Mouse (Mus musculus): Measurements from ENCODE around the gene Ppa1. TPM values are rescaled to one million over a fixed set of nuclear protein-coding genes. Genes with fewer than 3 reads are reported as not detected.

The Ppa1 gene
- polyA plus RNA-seq, 1 experiment from 2014 or later = 209 TPM

DNA sequence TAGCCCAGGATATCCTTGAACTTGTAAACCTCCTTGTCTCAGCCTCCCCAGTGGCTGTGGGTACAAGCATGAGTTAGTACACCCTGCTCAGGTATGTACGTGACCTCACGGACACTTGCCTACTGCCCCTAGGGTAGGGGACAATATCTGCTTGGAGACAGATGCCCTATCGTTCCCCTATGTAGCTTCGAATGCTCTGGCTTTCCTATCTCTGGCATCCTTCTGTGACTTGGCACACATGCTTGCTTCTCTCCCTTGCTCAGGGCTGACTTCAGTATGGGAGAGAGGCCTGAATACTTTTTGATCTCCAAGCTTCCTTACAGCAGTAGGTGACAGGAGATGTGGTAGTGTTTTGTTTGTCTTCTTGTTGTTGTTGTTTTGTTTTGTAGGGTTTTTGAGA is 65.8 kb downstream of the Ppa1 start:
- no peaks in the 10 kb centered on the region for H3K36me3 ChIP-seq
- WGBS = 91% methylated on average over 4 of the region's 4 CpGs
- peaks cover 10% of the 10 kb centered on the region for H3K4me1 ChIP-seq (replicated peaks)
- no peak overlapping the region for H3K9ac ChIP-seq
- H3K27ac ChIP-seq = no peak overlapping the region
- peaks cover 41% of the 10 kb centered on the region for H3K27me3 ChIP-seq
- no peak overlapping the region for H3K4me2 ChIP-seq
- H3K9me3 ChIP-seq = no peaks in the 10 kb centered on the region
- no peak for ATAC-seq (ENCODE audit: low FRiP score)
- H3K4me3 ChIP-seq = no peak overlapping the region

DNA sequence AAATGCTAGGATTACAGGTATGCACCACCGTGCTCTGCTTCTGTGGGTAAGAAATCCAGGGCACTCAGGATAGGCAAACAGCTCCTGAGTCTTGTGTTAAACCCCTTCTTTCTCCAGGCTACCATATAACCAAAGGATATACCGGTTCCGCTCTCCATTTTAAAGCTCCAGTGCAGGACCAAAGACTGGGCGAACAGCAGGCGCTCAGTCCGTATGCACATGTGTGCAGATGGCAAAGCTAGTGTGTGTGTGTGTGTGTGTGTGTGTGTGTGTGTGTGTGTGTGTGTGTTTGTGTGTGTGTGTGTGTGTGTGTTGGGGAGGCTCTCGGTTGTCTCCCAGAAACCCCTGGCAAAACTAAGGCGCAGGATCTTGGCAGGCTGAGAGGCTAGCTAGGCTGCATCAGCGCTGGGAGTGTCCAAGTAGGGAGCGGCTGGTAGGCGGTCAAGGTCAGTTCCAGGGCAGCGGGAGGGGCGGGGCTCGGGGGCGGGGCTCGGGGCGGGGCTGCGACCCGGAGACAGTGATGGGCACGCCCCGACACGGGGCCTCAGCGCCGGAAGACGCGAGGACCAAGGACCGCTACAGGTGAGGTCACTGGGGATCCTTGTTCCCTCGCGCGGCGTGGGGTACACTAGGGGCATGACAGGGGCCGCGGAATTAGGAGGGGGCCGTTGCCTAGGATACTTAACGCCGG is 66.6 kb downstream of the Ppa1 start, which contains the start of gene Aifm2:
Gene Aifm2, plus strand, starts transcription at position 493 of the 691 bp plus-strand sequence.
- H3K9ac ChIP-seq = peak within 1 kb of the TSS; percentile 67
- no peak within 1 kb of the TSS for H3K27ac ChIP-seq
- peak within 1 kb of the TSS; percentile 83 for H3K4me2 ChIP-seq
- WGBS = 17% methylated on average over 27 of the region's 36 CpGs
- no peaks in the 10 kb centered on the region for H3K36me3 ChIP-seq
- peaks cover 41% of the 10 kb centered on the region for H3K27me3 ChIP-seq
- ATAC-seq (ENCODE audit: low FRiP score) = peak; percentile 78
- H3K9me3 ChIP-seq = no peaks in the 10 kb centered on the region
- H3K4me1 ChIP-seq (replicated peaks) = peaks cover 10% of the 10 kb centered on the region
- peak within 1 kb of the TSS; percentile 52 for H3K4me3 ChIP-seq

DNA sequence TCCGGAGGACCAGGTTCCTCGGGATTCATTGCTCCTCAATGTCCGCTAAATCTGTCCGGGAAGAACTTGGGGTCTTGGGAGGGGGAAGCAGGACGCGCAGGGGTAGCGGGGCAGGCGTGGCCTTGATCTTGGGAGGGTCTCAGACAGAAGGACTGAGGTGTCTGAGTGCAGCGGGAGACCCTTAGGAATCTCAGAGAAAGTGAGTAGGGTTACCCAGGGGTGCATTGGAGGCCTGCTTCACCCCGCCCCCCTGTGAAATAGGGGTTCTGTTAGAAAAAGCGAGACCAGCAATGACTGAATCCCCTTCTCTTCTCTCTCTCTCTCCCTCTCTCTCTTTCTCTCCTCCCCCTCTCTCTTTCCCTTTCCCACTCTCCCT is 67.1 kb downstream of the Ppa1 start:
- Histone ChIP-seq H3K27me3 (peaks cover 41% of the 10 kb centered on the region), H3K4me3 (peak overlapping the region; percentile 52), H3K4me1 (replicated peaks) (peaks cover 10% of the 10 kb centered on the region), H3K36me3 (no peaks in the 10 kb centered on the region), H3K27ac (no peak overlapping the region), H3K9me3 (no peaks in the 10 kb centered on the region), H3K4me2 (peak overlapping the region; percentile 83), H3K9ac (peak overlapping the region; percentile 67)
- 3% methylated on average over 11 of the region's 11 CpGs for WGBS
- peak; percentile 57 for ATAC-seq (ENCODE audit: low FRiP score)

DNA sequence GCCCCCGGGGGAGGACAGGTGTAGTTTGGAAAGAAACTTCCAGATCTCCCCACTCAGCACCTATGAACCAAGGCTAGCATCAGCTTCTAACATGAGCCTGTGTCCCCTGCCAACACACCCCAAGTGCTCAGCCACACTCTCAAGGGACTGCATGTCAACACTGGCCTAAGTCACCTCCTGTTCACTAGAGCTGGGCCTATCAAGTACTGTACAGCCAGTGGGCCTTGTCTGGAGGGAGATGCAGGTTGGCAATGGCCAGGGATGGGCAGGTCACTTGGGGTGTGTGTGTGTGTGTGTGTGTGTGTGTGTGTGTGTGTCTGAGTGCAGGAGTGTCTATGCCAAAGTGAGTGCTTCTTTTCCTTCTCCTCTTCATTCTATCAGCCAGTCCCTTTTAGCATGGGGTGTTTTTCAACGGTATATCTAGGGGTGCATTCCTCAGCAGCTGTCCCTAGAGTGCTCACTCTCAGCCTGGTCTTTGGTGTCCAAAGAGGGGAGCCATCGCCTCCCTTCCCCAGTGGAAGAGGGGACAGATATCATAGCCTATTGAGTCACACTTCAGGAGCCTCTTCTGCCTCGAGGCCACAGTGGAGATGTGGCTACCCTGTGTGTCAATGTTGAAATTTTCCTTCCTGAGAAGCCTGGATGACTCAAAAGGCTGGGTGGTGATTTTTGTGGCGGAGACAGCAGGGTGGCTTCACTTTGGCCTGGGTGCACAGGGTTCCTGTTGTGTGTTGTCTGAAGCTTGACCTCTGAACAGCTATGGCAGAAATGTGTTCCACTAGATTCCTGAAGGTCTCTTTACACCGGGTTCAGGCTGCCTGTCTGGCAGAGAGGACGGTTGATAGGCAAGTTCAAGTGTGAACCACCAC is 67.9 kb downstream of the Ppa1 start:
- no peak overlapping the region for H3K27ac ChIP-seq
- no peak overlapping the region for H3K9ac ChIP-seq
- H3K9me3 ChIP-seq = no peaks in the 10 kb centered on the region
- 83% methylated on average over 7 of the region's 7 CpGs for WGBS
- no peak for ATAC-seq (ENCODE audit: low FRiP score)
- H3K4me3 ChIP-seq = peak overlapping the region; percentile 52; the same call in 1 of the 2 replicates
- H3K36me3 ChIP-seq = no peaks in the 10 kb centered on the region
- peak overlapping the region; percentile 83 for H3K4me2 ChIP-seq
- peaks cover 36% of the 10 kb centered on the region for H3K27me3 ChIP-seq
- H3K4me1 ChIP-seq (replicated peaks) = peaks cover 10% of the 10 kb centered on the region

DNA sequence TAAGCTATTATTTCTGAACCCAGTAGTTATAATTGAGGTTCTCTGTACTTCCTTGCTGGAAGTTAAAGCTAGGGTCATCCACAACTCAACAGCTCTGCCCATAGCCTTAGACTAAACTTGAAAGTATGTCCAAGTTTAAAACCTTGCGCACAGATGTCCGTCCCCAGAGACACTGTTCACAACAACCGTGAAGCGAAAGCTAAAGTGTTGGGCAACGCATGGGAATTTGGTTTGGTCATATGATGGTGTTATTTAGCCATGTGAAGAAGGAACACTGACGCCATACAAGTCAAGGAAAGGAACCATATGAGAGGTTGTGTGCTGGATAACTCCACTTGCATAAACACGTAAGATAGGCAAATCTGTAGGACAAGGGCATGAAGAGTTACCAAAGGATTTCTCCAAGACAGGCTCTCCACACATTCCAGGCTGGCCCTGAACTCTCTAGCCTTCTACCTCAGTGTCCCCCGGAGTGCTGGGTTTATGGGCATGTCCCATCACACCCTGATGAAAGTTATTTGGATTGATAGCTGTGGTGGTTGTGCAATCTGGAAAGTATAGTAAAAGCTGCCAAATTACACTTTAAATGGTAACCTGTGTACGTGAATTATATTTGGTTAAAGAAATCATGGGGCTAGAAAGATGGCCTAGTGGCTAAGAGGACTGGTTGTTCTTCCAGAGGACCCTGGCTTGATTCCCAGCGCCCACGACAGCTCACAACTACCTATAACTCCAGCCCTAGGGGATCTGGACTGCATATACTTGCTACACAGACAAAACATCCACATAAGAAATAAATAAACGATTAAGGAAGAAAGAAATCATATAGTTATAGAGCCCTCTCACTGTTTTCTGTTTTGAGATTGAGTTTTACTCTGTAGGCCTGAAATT is 69.3 kb downstream of the Ppa1 start:
- 88% methylated on average over 12 of the region's 12 CpGs for WGBS
- no peaks in the 10 kb centered on the region for H3K36me3 ChIP-seq
- no peak for ATAC-seq (ENCODE audit: low FRiP score)
- H3K27ac ChIP-seq = no peak overlapping the region
- H3K9ac ChIP-seq = no peak overlapping the region
- peaks cover 10% of the 10 kb centered on the region for H3K4me1 ChIP-seq (replicated peaks)
- no peak overlapping the region for H3K4me3 ChIP-seq
- peaks cover 30% of the 10 kb centered on the region for H3K27me3 ChIP-seq
- H3K9me3 ChIP-seq = no peaks in the 10 kb centered on the region
- no peak overlapping the region for H3K4me2 ChIP-seq

DNA sequence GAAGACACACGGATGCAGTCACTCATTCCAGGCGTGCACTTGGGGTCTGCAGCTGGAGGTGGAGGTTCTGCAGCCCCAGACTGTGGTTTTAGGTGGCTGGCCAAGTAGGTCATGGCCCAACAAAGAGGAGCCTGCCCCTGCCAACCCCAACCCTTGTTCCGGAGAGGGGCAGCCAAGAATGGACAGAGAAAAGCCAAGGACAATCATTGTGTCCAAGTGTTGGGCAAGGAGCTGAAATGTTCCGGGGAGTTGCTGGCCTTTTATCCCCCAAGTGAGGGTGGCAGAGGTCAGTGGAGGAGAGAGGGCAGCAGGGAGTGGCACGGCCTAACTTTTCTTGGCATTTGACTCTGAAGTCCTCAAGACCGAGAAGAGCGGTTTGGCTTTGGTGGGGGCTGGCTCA is 72.0 kb downstream of the Ppa1 start:
- Histone ChIP-seq H3K9ac (no peak overlapping the region), H3K4me1 (replicated peaks) (peaks cover 7% of the 10 kb centered on the region), H3K4me2 (no peak overlapping the region), H3K4me3 (no peak overlapping the region), H3K9me3 (no peaks in the 10 kb centered on the region), H3K27ac (no peak overlapping the region), H3K36me3 (no peaks in the 10 kb centered on the region), H3K27me3 (peaks cover 16% of the 10 kb centered on the region)
- 86% methylated on average over 7 of the region's 7 CpGs for WGBS
- ATAC-seq (ENCODE audit: low FRiP score) = no peak

DNA sequence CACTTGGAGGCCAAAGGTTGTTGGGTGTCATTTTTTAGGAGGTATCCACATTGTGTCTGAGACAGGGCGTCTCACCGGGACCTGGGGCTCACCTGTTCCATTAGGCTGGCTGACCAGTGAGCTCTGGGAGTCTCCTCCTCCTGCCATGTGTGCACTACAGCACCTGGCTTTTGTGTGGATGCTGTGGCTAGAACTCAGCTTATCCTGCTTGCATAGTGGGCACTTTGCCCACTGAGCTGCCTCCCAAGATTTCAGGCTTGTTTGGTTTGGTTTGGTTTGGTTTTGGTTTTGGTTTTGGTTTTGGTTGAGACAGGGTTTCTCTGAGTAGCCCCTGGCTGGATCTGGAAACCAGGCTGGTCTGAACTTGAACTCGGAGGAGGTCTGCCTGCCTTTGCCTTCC is 73.9 kb downstream of the Ppa1 start:
- WGBS = 82% methylated on average over 3 of the region's 3 CpGs
- Histone ChIP-seq H3K36me3 (no peaks in the 10 kb centered on the region), H3K27me3 (peaks cover 5% of the 10 kb centered on the region), H3K9me3 (no peaks in the 10 kb centered on the region), H3K9ac (no peak overlapping the region), H3K4me3 (no peak overlapping the region), H3K27ac (no peak overlapping the region), H3K4me1 (replicated peaks) (no peaks in the 10 kb centered on the region), H3K4me2 (no peak overlapping the region)
- ATAC-seq (ENCODE audit: low FRiP score) = no peak

DNA sequence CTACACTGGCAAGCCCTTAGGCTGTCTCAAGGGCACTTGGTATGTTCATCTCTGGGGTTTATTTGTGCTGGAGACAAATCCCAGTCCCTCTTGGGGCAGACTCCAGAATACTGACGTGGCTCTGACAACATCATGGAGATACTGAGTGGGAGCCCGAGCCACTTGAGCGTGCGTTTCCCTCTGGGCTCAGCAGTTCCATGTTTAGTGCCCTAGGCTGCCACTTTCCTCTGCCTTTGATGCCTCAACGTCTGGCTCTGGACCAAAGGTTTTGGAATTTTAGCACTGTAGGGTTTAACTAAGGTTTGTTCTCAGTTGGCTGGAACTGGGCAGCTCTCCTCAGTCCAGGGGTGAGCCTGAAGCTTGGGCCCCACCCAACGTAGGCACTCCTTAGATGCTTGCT is 74.9 kb downstream of the Ppa1 start:
- Histone ChIP-seq H3K4me3 (no peak overlapping the region), H3K27me3 (no peaks in the 10 kb centered on the region), H3K9ac (no peak overlapping the region), H3K36me3 (no peaks in the 10 kb centered on the region), H3K4me1 (replicated peaks) (no peaks in the 10 kb centered on the region), H3K27ac (no peak overlapping the region), H3K9me3 (no peaks in the 10 kb centered on the region), H3K4me2 (no peak overlapping the region)
- 74% methylated on average over 6 of the region's 6 CpGs for WGBS
- no peak for ATAC-seq (ENCODE audit: low FRiP score)

Other genes with a start within 250 kb of the Ppa1 start
- 0.09 TPM in 1 of 2 replicates, not detected in the other for gene Nodal, start 230.6 kb upstream of the Ppa1 start, polyA plus RNA-seq (2015; fragmentation: Nextera tagmentation; extraction: Ambion mirVana)
- 66.3 and 66.4 TPM in 2 replicates for gene Eif4ebp2, start 195.9 kb upstream of the Ppa1 start, polyA plus RNA-seq (2015; fragmentation: Nextera tagmentation; extraction: Ambion mirVana)
- 15.3 and 16.1 TPM in 2 replicates for gene Lrrc20, start 172.8 kb upstream of the Ppa1 start, polyA plus RNA-seq (2015; fragmentation: Nextera tagmentation; extraction: Ambion mirVana)
- 0.40 and 0.42 TPM in 2 replicates for gene Npffr1, start 53.1 kb upstream of the Ppa1 start, polyA plus RNA-seq (2015; fragmentation: Nextera tagmentation; extraction: Ambion mirVana)
- gene Sar1a, start 31.7 kb downstream of the Ppa1 start, polyA plus RNA-seq (2015; fragmentation: Nextera tagmentation; extraction: Ambion mirVana) = 194 and 201 TPM in 2 replicates
- 18.2 and 24.7 TPM in 2 replicates for gene Tysnd1, start 47.0 kb downstream of the Ppa1 start, polyA plus RNA-seq (2015; fragmentation: Nextera tagmentation; extraction: Ambion mirVana)
- gene Aifm2, start 66.7 kb downstream of the Ppa1 start, polyA plus RNA-seq (2015; fragmentation: Nextera tagmentation; extraction: Ambion mirVana) = 8.2 and 8.3 TPM in 2 replicates
- 334 and 351 TPM in 2 replicates for gene H2afy2, start 135.6 kb downstream of the Ppa1 start, polyA plus RNA-seq (2015; fragmentation: Nextera tagmentation; extraction: Ambion mirVana)